25 mouse cellular contexts compared by ENCODE assay signal in genomic region chr3:129571642-129572041, GRCm38 (mm10). TPM values are rescaled to one million over a fixed set of nuclear protein-coding genes. Genes with fewer than 3 reads are reported as not detected.
DNase-seq lines count a peak whose midpoint lies in the region; ATAC-seq and TF ChIP-seq lines count a peak whose summit lies in the region.
"Had no signal": no experiment of that assay in that cellular context is flagged by ENCODE, and none has a peak within 500 bp of the region (broad histone marks: within the 10 kb centered on the region; RNA-seq: fewer than 3 reads in every experiment).

No protein-coding gene starts in this region.

- peaks cover 18% of the 10 kb centered on the region for H3K4me1 ChIP-seq in kidney, adult 2 months (ENCODE audit: control insufficient read depth, insufficient read depth, low read length)
- H3K4me1 ChIP-seq in kidney, embryonic 16.5 days (ENCODE audit: insufficient read depth, low read length) = peaks cover 14% of the 10 kb centered on the region
- peaks cover 5% of the 10 kb centered on the region; the same call in 1 of the 2 replicates for H3K4me1 ChIP-seq in intestine, embryonic 16.5 days (ENCODE audit: control insufficient read depth, insufficient read depth, low read length)
- H3K4me1 ChIP-seq in small intestine, adult 2 months (ENCODE audit: control insufficient read depth, insufficient read depth, insufficient read length, low read length) = peaks cover 23% of the 10 kb centered on the region; the same call in 1 of the 2 replicates
- no peaks in the 10 kb centered on the region for H3K4me1 ChIP-seq in forebrain, postnatal 0 days (ENCODE audit: insufficient read depth)

- no peak overlapping the region for H3K4me3 ChIP-seq in kidney, adult 2 months (ENCODE audit: insufficient read depth, low read depth, low read length)
- H3K4me3 ChIP-seq in kidney, embryonic 16.5 days (ENCODE audit: low read length) = no peak overlapping the region
- no peak overlapping the region for H3K4me3 ChIP-seq in intestine, embryonic 16.5 days (ENCODE audit: low read length)
- H3K4me3 ChIP-seq in small intestine, adult 2 months (ENCODE audit: low read depth, low read length) = no peak overlapping the region
- no peak overlapping the region for H3K4me3 ChIP-seq in forebrain, postnatal 0 days (ENCODE audit: low read depth, low read length)
- H3K4me3 ChIP-seq: forebrain, embryonic 10.5 days; forebrain, embryonic 13.5 days; heart, embryonic 12.5 days; heart, embryonic 15.5 days; hindbrain, embryonic 10.5 days; hindbrain, embryonic 13.5 days had no signal

- no peaks in the 10 kb centered on the region for H3K27me3 ChIP-seq in kidney, adult 2 months (replicated peaks; ENCODE audit: control insufficient read depth, insufficient read depth, low read length)
- no peaks in the 10 kb centered on the region for H3K27me3 ChIP-seq in kidney, embryonic 16.5 days (ENCODE audit: insufficient read depth, low read length)
- no peaks in the 10 kb centered on the region for H3K27me3 ChIP-seq in intestine, embryonic 16.5 days (replicated peaks; ENCODE audit: control insufficient read depth, insufficient read depth, low read length)
- H3K27me3 ChIP-seq in small intestine, adult 2 months (ENCODE audit: control insufficient read depth, insufficient read depth, low read length) = no peaks in the 10 kb centered on the region
- H3K27me3 ChIP-seq in forebrain, postnatal 0 days (ENCODE audit: insufficient read depth, low read length) = no peaks in the 10 kb centered on the region
- H3K27me3 ChIP-seq: forebrain, embryonic 13.5 days; heart, embryonic 12.5 days; heart, embryonic 15.5 days; hindbrain, embryonic 13.5 days had no signal

- no peak for ATAC-seq in kidney, embryonic 16.5 days (ENCODE audit: low FRiP score, low TSS enrichment)
- peak; percentile 67 for ATAC-seq in intestine, embryonic 16.5 days
- ATAC-seq in frontal cortex, adult (ENCODE audit: low TSS enrichment) = no peak
- ATAC-seq in forebrain, postnatal 0 days = no peak
- ATAC-seq: forebrain, embryonic 13.5 days; forebrain, embryonic 16.5 days; hindbrain, embryonic 16.5 days had no signal

- TF ChIP-seq CTCF in kidney, adult 2 months (conservative IDR thresholded peaks at IDR 0.05; ENCODE audit: insufficient read depth, insufficient read length, low read depth, low read length) = no peak
- TF ChIP-seq CTCF in small intestine, adult 2 months (IDR thresholded peaks at IDR 0.05; ENCODE audit: extremely low read depth, insufficient read length, insufficient replicate concordance, low read depth, low read length) = no peak
- TF ChIP-seq CTCF in forebrain, postnatal 0 days (IDR thresholded peaks at IDR 0.05; ENCODE audit: low read depth) = no peak

- 55% methylated on average over 5 of the region's 5 CpGs for WGBS in kidney, adult 2 months
- WGBS in kidney, embryonic 16.5 days = 71% methylated on average over 5 of the region's 5 CpGs
- 80% methylated on average over 5 of the region's 5 CpGs for WGBS in intestine, embryonic 16.5 days
- WGBS in small intestine, adult 2 months = 29% methylated on average over 5 of the region's 5 CpGs
- 93% methylated on average over 5 of the region's 5 CpGs for WGBS in forebrain, postnatal 0 days

- no peak overlapping the region for H3K4me2 ChIP-seq in kidney, embryonic 16.5 days (replicated peaks; ENCODE audit: low read depth, low read length)
- no peak overlapping the region for H3K4me2 ChIP-seq in intestine, embryonic 16.5 days (ENCODE audit: low read depth, low read length)
- no peak overlapping the region for H3K4me2 ChIP-seq in forebrain, postnatal 0 days (ENCODE audit: low read depth)
- H3K4me2 ChIP-seq: forebrain, embryonic 13.5 days; heart, embryonic 12.5 days; heart, embryonic 15.5 days; hindbrain, embryonic 13.5 days had no signal

- no peaks in the 10 kb centered on the region for H3K36me3 ChIP-seq in kidney, adult 2 months (ENCODE audit: control insufficient read depth, insufficient read depth, low read length)
- peaks cover 21% of the 10 kb centered on the region for H3K36me3 ChIP-seq in kidney, embryonic 16.5 days (ENCODE audit: insufficient read depth, low read length)
- 0 out of 2 replicates have a peak, but pooled peaks cover 6% of the 10 kb centered on the region for H3K36me3 ChIP-seq in intestine, embryonic 16.5 days (ENCODE audit: control insufficient read depth, insufficient read depth, low read length)
- no peaks in the 10 kb centered on the region for H3K36me3 ChIP-seq in small intestine, adult 2 months (ENCODE audit: control insufficient read depth, insufficient read depth, low read length)
- H3K36me3 ChIP-seq in forebrain, postnatal 0 days (ENCODE audit: insufficient read depth) = peaks cover 2% of the 10 kb centered on the region; the same call in 1 of the 2 replicates
- H3K36me3 ChIP-seq: heart, embryonic 15.5 days had no signal

- H3K9ac ChIP-seq in kidney, embryonic 16.5 days (replicated peaks; ENCODE audit: low read length) = no peak overlapping the region
- no peak overlapping the region for H3K9ac ChIP-seq in intestine, embryonic 16.5 days (ENCODE audit: low read depth, low read length)
- H3K9ac ChIP-seq in forebrain, postnatal 0 days = no peak overlapping the region
- H3K9ac ChIP-seq: forebrain, embryonic 13.5 days; heart, embryonic 12.5 days; heart, embryonic 15.5 days; hindbrain, embryonic 13.5 days had no signal

- TF ChIP-seq POLR2A in kidney, adult 2 months (IDR thresholded peaks at IDR 0.05; ENCODE audit: low read depth, low read length) = no peak
- TF ChIP-seq POLR2A in small intestine, adult 2 months (IDR thresholded peaks at IDR 0.05; ENCODE audit: low read depth, low read length) = no peak

- H3K27ac ChIP-seq in kidney, adult 2 months (ENCODE audit: insufficient read depth, low read depth, low read length) = no peak overlapping the region
- H3K27ac ChIP-seq in kidney, embryonic 16.5 days (ENCODE audit: low read length) = no peak overlapping the region
- H3K27ac ChIP-seq in intestine, embryonic 16.5 days (ENCODE audit: low read length) = 0 out of 2 replicates have a peak overlapping the region, but pooled peaks have one; percentile 5
- peak overlapping the region; percentile 90 for H3K27ac ChIP-seq in small intestine, adult 2 months (ENCODE audit: insufficient read depth, low read depth, low read length)
- H3K27ac ChIP-seq in forebrain, postnatal 0 days (ENCODE audit: low read depth, low read length) = no peak overlapping the region
- H3K27ac ChIP-seq: forebrain, embryonic 10.5 days; forebrain, embryonic 13.5 days; heart, embryonic 15.5 days; hindbrain, embryonic 10.5 days; hindbrain, embryonic 13.5 days had no signal

- peak; percentile 37 for DNase-seq in kidney, adult 2 months
- peak; percentile 53 for DNase-seq in Muller cell, postnatal 12 days (ENCODE audit: inconsistent ontology term)
- DNase-seq in forebrain, postnatal 0 days = no peak
- no peak for DNase-seq in layer of hippocampus, adult 11-12 months (ENCODE audit: low spot score)
- DNase-seq: adrenal gland, adult 8-10 months; adrenal gland, postnatal 25 days; cerebellum, adult 11-12 months; cerebellum, adult 8-10 months; cerebellum, postnatal 14 days; gastrocnemius, postnatal 25 days; heart, adult 18-20 months; heart, postnatal 10 days; heart, postnatal 36 days had no signal

- peaks cover 3% of the 10 kb centered on the region; the same call in 1 of the 2 replicates for H3K9me3 ChIP-seq in kidney, embryonic 16.5 days (ENCODE audit: low read length)
- no peaks in the 10 kb centered on the region for H3K9me3 ChIP-seq in intestine, embryonic 16.5 days (ENCODE audit: control insufficient read depth, low read length)
- no peaks in the 10 kb centered on the region for H3K9me3 ChIP-seq in forebrain, postnatal 0 days (ENCODE audit: low read length)
- H3K9me3 ChIP-seq: forebrain, embryonic 10.5 days; forebrain, embryonic 13.5 days; heart, embryonic 12.5 days; heart, embryonic 15.5 days; hindbrain, embryonic 10.5 days; hindbrain, embryonic 13.5 days had no signal

RNA-seq across cellular contexts. Expression of gene Elovl6, which starts 39.5 kb away (rescaled TPM):
- polyA plus RNA-seq in kidney, adult 2 months (2012; rRNA removed) = 73.0 and 75.5 TPM in 2 replicates
- 40.5 and 54.9 TPM in 2 replicates for polyA plus RNA-seq in kidney, embryonic 16.5 days (2015; fragmentation: Nextera tagmentation; extraction: Ambion mirVana)
- polyA plus RNA-seq in intestine, embryonic 16.5 days (2015; fragmentation: Nextera tagmentation; extraction: Ambion mirVana) = 51.4 and 51.7 TPM in 2 replicates
- 25.3 and 56.2 TPM in 2 replicates for polyA plus RNA-seq in small intestine, adult 2 months (2012; rRNA removed)
- total RNA-seq in forebrain, postnatal 0 days (2014; rRNA removed) = 46.9 and 51.9 TPM in 2 replicates
- polyA plus RNA-seq in forebrain, postnatal 0 days (2015; fragmentation: Nextera tagmentation; extraction: Ambion mirVana) = 28.2 and 39.1 TPM in 2 replicates

Comparison
In these comparisons a context has a peak if more than half of its experiments do, and no peak if none do; other contexts are left out.
1. DNase-seq: peak in kidney, adult 2 months (single experiment) and Muller cell, postnatal 12 days (single experiment); none in forebrain, postnatal 0 days (single experiment) and layer of hippocampus, adult 11-12 months (single experiment).
2. H3K27ac ChIP-seq: peak in intestine, embryonic 16.5 days (single experiment) and small intestine, adult 2 months (single experiment); none in kidney, adult 2 months (single experiment), kidney, embryonic 16.5 days (single experiment) and forebrain, postnatal 0 days (single experiment).